Mouse (Mus musculus) A20 (cell line): ENCODE measurements at regions not wholly inside any gene's neighbourhood (a gene's known extent, or its start where the extent isn't known, plus 50 kb on each side); places are given as distances from the start of the nearest gene placed in this dataset.

ENCODE experiments used
- DNase-seq: peaks from one replicate; pipeline ENCODE4 v3.0.0-alpha.2; 2011; ENCODE audit warnings: low read depth, low spot score

DNA sequence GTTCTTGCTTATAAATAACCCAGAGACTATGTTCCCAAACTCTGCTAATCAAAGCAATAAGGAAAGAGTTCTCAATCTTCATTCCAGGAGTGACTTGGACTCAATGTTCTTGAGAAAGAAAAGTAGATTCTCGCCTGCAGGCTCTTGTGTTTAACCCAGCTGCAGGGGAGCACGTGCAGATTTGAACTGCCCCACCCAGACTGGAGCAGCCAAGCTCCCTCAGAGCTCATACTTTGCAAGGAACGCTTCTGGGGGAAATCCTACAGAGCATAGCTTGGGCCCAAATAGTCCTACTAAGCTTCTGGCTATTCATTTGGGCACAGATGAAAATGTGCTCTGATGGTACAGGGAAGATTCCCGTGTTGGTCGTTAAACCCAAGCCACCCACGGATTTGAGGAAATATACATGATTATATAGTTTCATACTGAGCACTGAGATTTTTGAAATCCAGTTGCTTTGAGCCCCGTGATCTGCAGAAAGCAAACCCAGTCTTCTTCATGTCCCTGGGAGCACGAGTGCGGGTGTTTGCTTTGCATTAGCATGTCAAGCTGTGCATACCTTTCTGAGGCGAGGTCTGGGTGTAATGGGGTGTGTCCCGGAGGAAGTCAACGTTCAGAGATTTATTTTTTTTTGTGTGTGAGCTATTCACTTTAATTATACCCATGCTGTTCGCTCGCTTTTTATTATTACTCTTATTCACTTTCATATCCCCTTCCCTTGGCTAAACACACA, 99.1 kb upstream of the Trp63 start:
- DNase-seq = no peak

- no peak for DNase-seq
Observed at GRCm38 (mm10) chr16:25585070-25585454, 98.5 kb upstream of the Trp63 start.

- no peak for DNase-seq
Observed at GRCm38 (mm10) chr16:25585953-25586352, 97.6 kb upstream of the Trp63 start.

GRCm38 (mm10) chr16:25587879-25588347, 95.7 kb upstream of the Trp63 start:
- no peak for DNase-seq

- no peak for DNase-seq
Observed at GRCm38 (mm10) chr16:25597435-25597834, 86.1 kb upstream of the Trp63 start.

- no peak for DNase-seq
Observed at GRCm38 (mm10) chr16:25603121-25603520, 80.4 kb upstream of the Trp63 start.

- DNase-seq = no peak
Observed at GRCm38 (mm10) chr16:25615229-25615628, 68.3 kb upstream of the Trp63 start.

- no peak for DNase-seq
Observed at GRCm38 (mm10) chr16:25615646-25616045, 67.9 kb upstream of the Trp63 start.

DNA sequence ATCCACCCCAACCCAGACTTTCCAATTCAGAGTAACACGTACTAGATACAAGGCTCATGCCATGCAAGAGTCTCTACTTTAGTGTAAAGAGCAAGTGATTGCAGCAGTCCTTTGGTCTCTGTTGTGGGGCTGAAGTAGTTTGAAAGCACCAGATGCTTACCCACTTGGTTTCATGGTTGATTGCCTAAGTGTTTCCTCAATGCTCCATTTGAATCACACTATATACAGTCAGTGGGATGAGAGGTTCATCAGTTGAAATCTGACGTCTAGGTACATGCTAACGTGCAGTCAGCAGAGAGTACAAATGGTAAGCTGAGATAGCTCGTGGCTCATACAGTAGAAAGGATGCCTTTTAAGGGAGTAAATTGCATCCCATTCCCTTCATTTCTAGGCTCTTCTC, 64.7 kb upstream of the Trp63 start:
- no peak for DNase-seq

- DNase-seq = no peak
Observed at GRCm38 (mm10) chr16:25622651-25623050, 60.9 kb upstream of the Trp63 start.

GRCm38 (mm10) chr16:25623986-25624623, 59.5 kb upstream of the Trp63 start:
- DNase-seq = no peak

DNA sequence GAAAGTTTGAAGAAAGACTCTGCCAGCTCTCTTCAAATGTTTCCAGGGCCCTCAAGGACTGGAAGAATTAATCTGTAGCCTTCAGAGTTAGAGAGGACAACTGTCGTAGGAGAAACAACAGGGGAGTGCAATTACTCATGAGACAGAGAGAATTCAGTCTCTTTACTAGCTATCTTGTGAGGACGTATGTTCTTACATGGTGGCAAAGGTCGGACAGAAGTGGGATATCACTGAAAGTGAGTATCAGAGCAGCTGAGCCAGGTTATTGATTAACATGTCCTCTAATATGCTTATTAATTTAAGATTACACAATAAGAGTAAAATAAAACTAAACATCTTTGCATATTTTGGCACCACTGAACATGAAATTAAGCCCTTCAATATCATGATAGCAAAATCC, 53.8 kb upstream of the Trp63 start:
- no peak for DNase-seq

DNA sequence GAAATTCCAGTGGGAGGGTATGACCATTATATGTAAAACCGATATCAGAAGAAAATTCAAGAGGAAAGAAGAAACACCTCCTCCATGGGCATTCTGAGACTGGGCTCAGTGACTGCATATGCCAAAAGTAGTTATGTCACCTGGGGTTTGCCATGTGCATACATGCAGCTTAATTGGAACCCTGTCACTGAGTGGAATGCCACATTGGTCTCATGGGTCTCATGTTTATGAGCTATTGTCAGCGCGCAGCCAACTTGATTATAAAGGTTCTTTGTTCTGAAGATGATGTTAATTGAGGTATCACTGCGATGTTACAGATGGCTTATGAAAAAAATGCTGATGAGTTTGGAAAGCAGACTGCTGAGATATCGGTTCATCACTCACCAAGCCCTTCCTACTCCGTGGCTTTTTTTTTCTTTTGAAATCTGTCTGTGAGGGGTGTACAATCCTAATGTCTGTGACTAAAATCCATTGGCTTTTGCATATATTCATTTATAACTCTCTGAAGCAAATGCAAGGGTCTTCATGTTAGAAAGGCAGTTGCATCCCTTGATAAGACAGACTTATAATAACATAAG, 52.3 kb upstream of the Trp63 start:
- DNase-seq = no peak
